Mouse (Mus musculus) CD4-positive helper T cell, adult 2 months (primary cell): ENCODE results near the gene Cox18.

ENCODE experiments used
- DNase-seq: peaks from one replicate; pipeline ENCODE4 v3.0.0-alpha.2; 2012; ENCODE audit warnings: low read depth, missing footprints, low spot score

Cox18 gene

DNA sequence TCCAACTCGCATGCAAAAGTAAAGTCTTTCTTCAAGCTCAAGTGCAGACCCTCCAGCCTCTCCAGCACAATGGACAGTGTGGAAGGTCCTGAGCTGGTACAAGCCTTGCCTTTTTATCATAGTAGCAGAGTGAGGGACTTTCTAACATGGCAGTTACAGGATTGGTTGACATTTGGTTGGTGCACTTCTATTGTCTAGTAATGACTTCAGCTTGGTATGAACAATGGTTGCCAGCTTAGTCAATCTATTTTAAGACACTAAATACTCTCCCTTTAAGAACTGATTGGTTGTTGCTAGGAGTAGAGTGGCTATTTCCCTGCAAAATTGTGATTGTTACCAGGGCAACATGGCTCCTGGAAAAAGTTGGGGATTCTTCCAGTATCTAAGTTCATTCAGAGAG, 45.7 kb downstream of the Cox18 start:
- no peak for DNase-seq
